Mouse (Mus musculus) pancreas, adult 10 weeks (tissue): ENCODE measurements around the gene Bst2. TPM values are rescaled to one million over a fixed set of nuclear protein-coding genes. Genes with fewer than 3 reads are reported as not detected.

Source experiments
- polyA plus RNA-seq: library from polyadenylated mRNA; stranded (reverse); fragments of 350-450 nt; fragmentation: Illumina TruSeq; extraction: RNeasy Lipid Tissue Mini Kit (QIAGEN cat#74804); gene quantifications from one replicate; pipeline ENCODE4 v1.2.3, GENCODE M21; 2015; ENCODE audit warnings: low read depth, low replicate concordance; ENCODE audit not compliant: insufficient read depth

The Bst2 gene
- 43.2 TPM for polyA plus RNA-seq

GRCm38 (mm10) chr8:71537028-71537867 lies at the start of gene Bst2:
TSS of gene Bst2 (minus strand) at chr8:71537456.

GRCm38 (mm10) chr8:71568387-71568937 lies 31.2 kb upstream of the Bst2 start, which contains the start of gene Slc27a1:
TSS of gene Slc27a1 (plus strand) at chr8:71568882.

GRCm38 (mm10) chr8:71566501-71566900 lies 29.2 kb upstream of the Bst2 start, which contains the start of gene Nxnl1:
TSS of gene Nxnl1 (minus strand) at chr8:71566601.

GRCm38 (mm10) chr8:71558071-71558957 lies 21.1 kb upstream of the Bst2 start, which contains the start of gene Tmem221:
TSS of gene Tmem221 (minus strand) at chr8:71558871.

GRCm38 (mm10) chr8:71542632-71543343 lies 5.5 kb upstream of the Bst2 start, which contains the start of gene Mvb12a:
TSS of gene Mvb12a (plus strand) at chr8:71542922.

GRCm38 (mm10) chr8:71525226-71526050 lies 11.8 kb downstream of the Bst2 start, which contains the start of gene Ccdc194:
TSS of gene Ccdc194 (minus strand) at chr8:71525711.

GRCm38 (mm10) chr8:71511644-71512043 lies 25.6 kb downstream of the Bst2 start, which contains the start of gene Plvap:
TSS of gene Plvap (minus strand) at chr8:71511752.

GRCm38 (mm10) chr8:71487691-71488445 lies 49.4 kb downstream of the Bst2 start, which contains the start of gene Gtpbp3:
TSS of gene Gtpbp3 (plus strand) at chr8:71488103.

GRCm38 (mm10) chr8:71485142-71486135 lies 51.8 kb downstream of the Bst2 start, which contains the start of gene Ano8:
TSS of gene Ano8 (minus strand) at chr8:71485963.

Other genes with a start within 250 kb of the Bst2 start
- 66.0 TPM for gene Use1, start 170.6 kb downstream of the Bst2 start, polyA plus RNA-seq
- gene Ocel1, start 166.2 kb downstream of the Bst2 start, polyA plus RNA-seq = 4.2 TPM
- 19.9 TPM for gene Nr2f6, start 155.5 kb downstream of the Bst2 start, polyA plus RNA-seq
- 21.8 TPM for gene Ushbp1, start 141.7 kb downstream of the Bst2 start, polyA plus RNA-seq
- 24.6 TPM for gene Babam1, start 140.6 kb downstream of the Bst2 start, polyA plus RNA-seq
- not detected for gene Ankle1, start 131.4 kb downstream of the Bst2 start, polyA plus RNA-seq
- 4.1 TPM for gene Abhd8, start 73.8 kb downstream of the Bst2 start, polyA plus RNA-seq
- gene Mrpl34, start 72.5 kb downstream of the Bst2 start, polyA plus RNA-seq = 18.8 TPM
- 13.0 TPM for gene Dda1, start 68.3 kb downstream of the Bst2 start, polyA plus RNA-seq
- 4.7 TPM for gene Ano8, start 51.5 kb downstream of the Bst2 start, polyA plus RNA-seq
- gene Gtpbp3, start 49.4 kb downstream of the Bst2 start, polyA plus RNA-seq = 7.9 TPM
- gene Plvap, start 25.7 kb downstream of the Bst2 start, polyA plus RNA-seq = 236 TPM
- not detected for gene Ccdc194, start 11.7 kb downstream of the Bst2 start, polyA plus RNA-seq
- 48.0 TPM for gene Mvb12a, start 5.5 kb upstream of the Bst2 start, polyA plus RNA-seq
- 3.8 TPM for gene Tmem221, start 21.4 kb upstream of the Bst2 start, polyA plus RNA-seq
- gene Nxnl1, start 29.1 kb upstream of the Bst2 start, polyA plus RNA-seq = not detected
- gene Slc27a1, start 31.4 kb upstream of the Bst2 start, polyA plus RNA-seq = 33.1 TPM
- gene Pgls, start 54.7 kb upstream of the Bst2 start, polyA plus RNA-seq = 39.9 TPM
- gene Fam129c, start 60.2 kb upstream of the Bst2 start, polyA plus RNA-seq = 1.00 TPM
- 17.5 TPM for gene Colgalt1, start 73.5 kb upstream of the Bst2 start, polyA plus RNA-seq
- 2.6 TPM for gene Unc13a, start 134.3 kb upstream of the Bst2 start, polyA plus RNA-seq
- gene Jak3, start 138.8 kb upstream of the Bst2 start, polyA plus RNA-seq = 4.8 TPM
- gene Insl3, start 151.8 kb upstream of the Bst2 start, polyA plus RNA-seq = not detected
- gene B3gnt3, start 164.3 kb upstream of the Bst2 start, polyA plus RNA-seq = 2.7 TPM
- 0.92 TPM for gene Fcho1, start 188.3 kb upstream of the Bst2 start, polyA plus RNA-seq